Mouse (Mus musculus) gastrocnemius, postnatal 36 days (tissue): ENCODE measurements around the gene AU018091. TPM values are rescaled to one million over a fixed set of nuclear protein-coding genes. Genes with fewer than 3 reads are reported as not detected.
"Not testable (repeated sequence)": the region's sequence is repeated elsewhere in the genome, so short reads cannot be mapped to it uniquely, and the experiment has no call there.

ENCODE experiments used
- DNase-seq, 2 experiments: peaks; one replicate each; pipeline ENCODE4 v3.0.0; 2022
- intact Hi-C: fragments of 180-260 bp; cut with DNase I; formaldehyde crosslinking; loops from one replicate; pipeline ENCODE4 v1.15.1; 2025
- long read RNA-seq, 2 experiments: library from polyadenylated mRNA; stranded (forward); transcript quantifications; one replicate each; pipeline ENCODE4 v2.0.0; 2021
- total RNA-seq, 2 experiments: library from RNA; stranded (reverse); gene quantifications; 2 replicates each; pipeline ENCODE4 v1.2.3; 2021

The AU018091 gene
- total RNA-seq: not detected
- long read RNA-seq, experiment 1: 0 reads
- long read RNA-seq, experiment 2: 0 reads

- intact Hi-C loops: no loop called here
- no peak for DNase-seq
Observed at GRCm38 (mm10) chr7:3168925-3169324, at the start of gene AU018091. Gene AU018091 (minus strand): TSS chr7:3169203.

GRCm38 (mm10) chr7:3217546-3218056, 48.6 kb upstream of the AU018091 start:
- no peak for DNase-seq
- intact Hi-C loops: no loop called here

DNA sequence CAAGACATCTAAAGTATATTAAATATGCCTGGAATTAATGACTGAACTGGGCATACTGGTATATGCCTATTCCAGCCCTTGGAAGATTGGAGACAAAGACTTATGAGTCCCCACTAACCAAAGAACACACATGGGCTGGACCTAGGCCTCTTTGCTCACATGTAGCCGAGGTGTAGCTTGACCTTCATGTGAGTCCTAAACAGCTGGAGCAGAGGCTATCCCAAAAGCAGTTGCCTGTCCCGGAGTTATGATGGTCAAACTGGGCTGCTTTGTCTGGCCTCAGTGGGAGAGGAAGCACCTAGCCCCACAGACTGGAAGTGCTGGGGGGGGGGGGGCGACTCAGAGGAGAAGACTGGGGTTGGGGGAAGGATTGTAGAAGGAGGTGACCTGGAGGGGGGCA, 47.3 kb upstream of the AU018091 start:
- no peak for DNase-seq
- intact Hi-C loops: no loop called here

- DNase-seq: no peak
- intact Hi-C loops: no loop called here
Observed at GRCm38 (mm10) chr7:3213557-3213956, 44.6 kb upstream of the AU018091 start.

- intact Hi-C loops: no loop called here
Observed at GRCm38 (mm10) chr7:3213156-3213555, 44.2 kb upstream of the AU018091 start.

GRCm38 (mm10) chr7:3212002-3212790, 43.2 kb upstream of the AU018091 start:
- DNase-seq: no peak

More at GRCm38 (mm10) chr7:3213156-3213555, 44.2 kb upstream of the AU018091 start:
- no peak for DNase-seq

GRCm38 (mm10) chr7:3211518-3211917, 42.5 kb upstream of the AU018091 start:
- DNase-seq: no peak
- intact Hi-C loops: no loop called here

More at GRCm38 (mm10) chr7:3212002-3212790, 43.2 kb upstream of the AU018091 start:
- intact Hi-C loops: no loop called here

DNA sequence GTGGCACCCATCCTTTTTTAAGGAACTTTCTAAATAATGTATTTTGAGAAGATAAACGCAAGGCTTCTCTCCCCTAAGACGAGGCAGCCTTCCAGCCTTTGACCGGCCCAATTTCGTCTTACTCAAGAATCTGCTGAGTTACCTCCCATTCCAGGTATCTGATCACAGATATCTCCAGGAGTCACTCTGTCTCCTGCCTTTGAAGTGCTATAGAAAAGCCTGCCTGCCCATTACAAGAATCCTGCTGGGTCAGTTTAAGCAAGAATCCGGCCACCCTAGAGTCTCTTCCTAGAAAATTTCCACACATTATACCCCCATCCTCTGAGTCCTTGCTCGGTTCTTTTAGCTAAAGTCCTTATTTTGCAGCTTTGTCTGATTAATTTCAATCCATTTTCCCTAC, 41.6 kb upstream of the AU018091 start:
- no peak for DNase-seq
- intact Hi-C loops: no loop called here

GRCm38 (mm10) chr7:3206520-3206919, 37.5 kb upstream of the AU018091 start:
- no peak for DNase-seq
- intact Hi-C loops: no loop called here

DNA sequence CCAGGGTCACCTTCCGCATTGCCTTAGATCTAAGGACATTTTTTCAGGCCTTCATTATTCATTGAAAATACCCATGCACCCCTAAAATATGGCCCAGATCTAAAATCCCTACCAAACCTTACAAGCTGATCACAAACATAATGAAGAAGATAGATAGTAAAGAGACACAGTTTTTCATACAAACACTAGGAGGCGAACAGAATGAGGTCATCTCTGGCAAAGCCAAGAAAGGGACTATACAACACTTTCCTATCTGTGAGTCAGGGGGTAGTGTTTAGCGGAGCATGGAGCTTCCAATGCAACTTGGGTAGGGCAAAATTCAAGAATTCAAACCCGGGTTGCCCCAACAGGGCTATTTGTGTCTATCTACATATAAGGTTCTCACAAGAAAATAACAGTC, 35.6 kb upstream of the AU018091 start:
- DNase-seq: no peak
- intact Hi-C loops: no loop called here

DNA sequence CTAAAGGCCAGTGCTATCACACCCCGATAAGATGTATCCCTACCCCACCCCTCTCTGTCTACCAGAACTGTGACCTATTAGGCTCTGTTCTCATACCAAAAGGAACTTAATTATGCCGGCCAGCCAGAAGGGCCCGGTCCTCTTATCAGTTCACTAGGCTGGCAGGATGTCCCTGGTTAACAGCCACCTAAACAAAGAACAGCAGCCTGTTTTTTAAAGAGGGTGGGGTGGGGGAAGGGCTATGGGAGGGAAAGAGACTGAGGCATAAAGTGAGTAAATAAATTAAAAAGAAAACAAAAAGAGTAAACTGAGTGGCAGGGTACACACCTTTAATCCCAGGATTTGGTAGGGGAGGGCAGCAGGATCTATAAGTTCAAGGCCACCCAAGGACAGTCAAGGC, 34.9 kb upstream of the AU018091 start:
- intact Hi-C loops: no loop called here
- no peak for DNase-seq

DNA sequence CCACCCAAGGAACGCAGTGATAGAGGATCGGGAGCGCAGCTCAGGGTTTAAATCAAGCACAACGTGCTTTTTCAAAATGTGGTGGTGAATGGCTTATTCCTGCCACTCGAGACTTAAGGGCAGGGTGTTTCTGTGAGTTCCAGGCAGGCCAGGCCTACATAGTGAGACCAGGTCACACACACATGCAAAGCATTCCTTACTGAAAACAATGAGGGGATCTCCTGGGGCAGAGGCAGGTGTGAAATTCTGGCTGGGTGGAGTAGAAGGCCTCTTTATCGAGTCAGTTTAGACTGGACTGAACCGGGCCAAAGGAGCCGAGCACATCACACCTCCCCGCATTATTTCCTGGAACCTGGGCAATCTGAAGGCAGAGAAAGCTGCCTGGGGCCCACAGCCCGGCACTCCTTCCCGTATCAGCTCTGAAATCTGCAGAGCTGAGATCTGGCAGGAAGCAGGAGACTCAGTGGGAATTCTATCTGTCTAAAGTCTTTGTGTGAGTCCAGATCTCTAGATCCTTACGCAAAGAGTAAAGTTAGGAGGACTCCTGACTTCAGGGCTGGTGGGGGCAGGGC, 32.2 kb upstream of the AU018091 start:
- intact Hi-C loops: no loop called here

GRCm38 (mm10) chr7:3198884-3199283, 29.9 kb upstream of the AU018091 start:
- DNase-seq: no peak
- intact Hi-C loops: no loop called here

More for the DNA sequence above, 32.2 kb upstream of the AU018091 start:
- DNase-seq: no peak

DNA sequence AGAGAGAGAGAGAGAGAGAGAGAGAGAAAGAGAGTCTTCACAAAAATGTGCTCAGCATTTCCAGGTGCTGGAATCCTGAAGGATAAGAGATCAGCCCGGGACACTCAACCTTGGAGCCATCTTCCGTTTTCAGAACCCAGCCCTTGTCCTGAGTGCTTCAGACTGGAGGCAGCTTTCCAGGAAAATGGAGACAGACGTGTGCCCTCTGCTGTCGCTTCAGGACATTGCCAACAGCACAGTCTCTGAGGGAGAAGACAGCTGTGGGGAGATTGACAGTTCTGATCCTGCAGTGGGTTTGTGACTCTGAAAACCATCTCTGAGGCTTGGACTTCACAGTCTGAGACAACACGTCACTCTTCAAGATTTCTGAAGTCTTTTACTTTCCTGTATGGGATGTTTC, 26.8 kb upstream of the AU018091 start:
- no peak for DNase-seq
- intact Hi-C loops: no loop called here

GRCm38 (mm10) chr7:3194531-3194930, 25.5 kb upstream of the AU018091 start:
- intact Hi-C loops: no loop called here
- no peak for DNase-seq

DNA sequence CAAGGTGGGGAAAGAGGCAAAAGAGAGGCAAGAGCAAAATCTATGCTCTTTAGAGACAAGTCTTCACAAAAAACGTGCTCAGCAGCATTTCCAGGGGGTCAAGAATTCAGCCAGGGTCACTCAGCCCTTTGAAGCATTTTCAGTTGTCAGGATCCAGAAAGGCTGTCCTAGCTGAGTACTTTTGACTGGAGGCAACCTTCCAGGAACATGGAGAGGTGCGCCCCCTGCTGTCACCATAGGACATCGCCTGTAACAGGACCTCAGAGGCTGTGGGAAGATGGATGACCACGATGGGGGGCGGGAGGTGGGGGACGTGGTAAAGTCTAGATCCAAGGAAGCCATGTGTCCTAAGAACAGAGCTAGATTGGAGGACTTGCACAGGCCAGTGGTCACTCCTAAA, 24.9 kb upstream of the AU018091 start:
- intact Hi-C loops: no loop called here
- DNase-seq: peak in 1 of 2 experiments; percentile 21

DNA sequence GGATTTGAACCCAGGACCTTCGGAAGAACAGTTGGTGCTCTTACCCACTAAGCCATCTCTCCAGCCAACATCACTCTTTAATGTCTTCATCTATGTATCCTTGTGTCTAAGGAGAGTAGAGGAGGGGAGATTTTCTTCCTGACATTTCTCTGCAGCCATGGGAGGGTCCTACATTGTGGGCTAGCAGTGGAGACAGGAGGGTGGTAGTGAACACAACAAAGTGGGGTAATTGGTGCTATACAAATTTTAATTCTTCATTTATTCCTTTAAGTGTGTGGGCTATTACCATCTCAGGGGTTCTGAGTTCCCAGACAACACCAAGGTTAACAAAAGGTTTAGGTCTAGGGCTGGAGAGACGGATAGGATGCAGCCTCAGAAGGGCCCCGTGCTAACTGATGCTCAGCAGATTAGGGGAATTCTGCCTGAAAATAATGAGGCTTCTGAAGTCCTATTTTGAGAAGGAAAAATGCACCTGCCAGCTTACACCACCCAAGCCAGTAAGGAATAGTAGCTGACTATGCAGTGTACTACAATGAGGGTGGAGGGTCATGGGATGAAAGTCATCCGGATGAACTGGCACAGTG, 24.1 kb upstream of the AU018091 start:
- intact Hi-C loops: no loop called here
- no peak for DNase-seq

DNA sequence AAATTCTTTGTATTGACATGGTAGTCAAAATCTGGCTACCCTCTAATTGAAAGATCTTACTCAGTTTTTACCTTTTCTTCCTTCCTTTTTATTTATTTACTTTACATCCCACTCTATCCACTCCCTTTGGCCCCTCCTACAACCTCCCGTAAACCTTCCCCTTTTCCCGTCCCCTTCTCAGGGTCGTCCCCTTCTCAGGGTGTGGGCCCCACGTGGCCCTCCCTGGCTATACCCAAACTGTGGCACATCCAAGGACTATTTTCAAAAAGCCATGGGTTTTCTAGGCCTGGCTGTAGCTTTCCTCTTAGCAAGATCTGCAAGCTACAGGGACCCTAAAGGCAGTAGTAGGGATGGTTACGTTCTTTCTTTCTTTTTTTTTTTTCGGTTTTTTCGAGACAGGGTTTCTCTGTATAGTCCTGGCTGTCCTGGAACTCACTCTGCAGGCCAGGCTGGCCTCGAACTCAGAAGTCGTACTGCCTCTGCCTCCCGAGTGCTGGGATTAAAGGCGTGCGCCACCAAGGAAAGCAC, 23.0 kb upstream of the AU018091 start:
- intact Hi-C loops: no loop called here
- DNase-seq: no peak

GRCm38 (mm10) chr7:3186726-3187125, 17.7 kb upstream of the AU018091 start:
- DNase-seq, intact Hi-C loops: not testable (repeated sequence)

DNA sequence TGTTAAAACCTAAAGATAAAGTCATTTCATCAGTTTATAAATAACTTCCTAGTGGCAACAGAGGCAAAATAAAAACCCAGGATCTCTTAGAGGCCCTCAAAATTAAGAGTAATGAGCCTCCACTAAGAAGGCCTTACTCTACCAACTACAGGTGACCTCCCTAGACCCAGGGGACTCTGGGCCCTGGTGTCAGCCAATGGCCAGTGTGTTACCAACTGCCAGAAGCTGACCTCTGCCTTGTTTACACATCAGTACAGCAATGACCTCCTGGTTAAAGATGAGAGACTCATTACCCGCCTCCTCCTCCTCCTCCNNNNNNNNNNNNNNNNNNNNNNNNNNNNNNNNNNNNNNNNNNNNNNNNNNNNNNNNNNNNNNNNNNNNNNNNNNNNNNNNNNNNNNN, 17.1 kb upstream of the AU018091 start:
- intact Hi-C loops: no loop called here
- DNase-seq: no peak

DNA sequence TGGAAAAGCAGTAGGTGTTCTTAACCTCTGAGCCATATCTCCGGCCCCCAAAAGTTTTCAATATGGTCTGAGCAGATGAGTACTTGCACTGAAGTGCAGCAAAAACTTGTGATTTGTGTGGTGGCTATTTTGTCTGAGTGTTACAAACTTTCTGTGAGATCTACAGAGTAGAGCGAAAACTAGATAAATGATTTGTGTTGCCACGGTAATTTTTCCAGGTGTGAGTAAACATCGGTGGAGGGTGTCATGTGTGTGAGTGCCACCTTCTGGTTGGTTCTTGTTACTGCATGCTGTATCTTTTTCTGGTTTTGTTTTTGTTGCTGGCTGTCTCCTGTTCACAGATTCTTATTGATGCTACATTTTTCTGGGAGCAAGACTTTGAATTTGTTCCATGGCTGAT, 15.4 kb upstream of the AU018091 start:
- no peak for DNase-seq

More for the DNA sequence above, 15.4 kb upstream of the AU018091 start:
- intact Hi-C loops: no loop called here
